ENCODE assay signal across 15 mouse cellular contexts in genomic region chr1:32433118-32433517, GRCm38 (mm10).
DNase-seq lines count a peak whose midpoint lies in the region; ATAC-seq and TF ChIP-seq lines count a peak whose summit lies in the region.
"Had no signal": no experiment of that assay in that cellular context is flagged by ENCODE, and none has a peak within 500 bp of the region (broad histone marks: within the 10 kb centered on the region; RNA-seq: fewer than 3 reads in every experiment).

No protein-coding gene starts in this region.

- no peaks in the 10 kb centered on the region for H3K4me1 ChIP-seq in forebrain, embryonic 14.5 days (ENCODE audit: control insufficient read depth, insufficient read depth, low read length)
- H3K4me1 ChIP-seq in forebrain, embryonic 13.5 days: no peaks in the 10 kb centered on the region
- H3K4me1 ChIP-seq in forebrain, postnatal 0 days (ENCODE audit: insufficient read depth): no peaks in the 10 kb centered on the region
- H3K4me1 ChIP-seq in forebrain, embryonic 15.5 days: peaks cover 3% of the 10 kb centered on the region; the same call in 1 of the 2 replicates
- H3K4me1 ChIP-seq: embryonic facial prominence, embryonic 13.5 days had no signal

- TF ChIP-seq POLR2A in brain, embryonic 14.5 days (IDR thresholded peaks at IDR 0.05; ENCODE audit: borderline replicate concordance, extremely low read depth, insufficient read depth, insufficient read length, poor library complexity, severe bottlenecking): no peak

- no peak overlapping the region for H3K4me3 ChIP-seq in forebrain, embryonic 14.5 days (ENCODE audit: low read depth, low read length)
- H3K4me3 ChIP-seq in forebrain, embryonic 13.5 days: no peak overlapping the region
- no peak overlapping the region for H3K4me3 ChIP-seq in forebrain, postnatal 0 days (ENCODE audit: low read depth, low read length)
- no peak overlapping the region for H3K4me3 ChIP-seq in forebrain, embryonic 15.5 days
- H3K4me3 ChIP-seq: embryonic facial prominence, embryonic 13.5 days had no signal

- no peak overlapping the region for H3K9ac ChIP-seq in forebrain, embryonic 14.5 days (ENCODE audit: low read length)
- H3K9ac ChIP-seq in forebrain, embryonic 13.5 days: no peak overlapping the region
- no peak overlapping the region for H3K9ac ChIP-seq in forebrain, postnatal 0 days
- H3K9ac ChIP-seq in forebrain, embryonic 15.5 days (replicated peaks): no peak overlapping the region
- H3K9ac ChIP-seq: embryonic facial prominence, embryonic 13.5 days had no signal

- WGBS in forebrain, embryonic 14.5 days: 75% methylated on average over 2 of the region's 2 CpGs
- WGBS in forebrain, embryonic 13.5 days: 89% methylated on average over 2 of the region's 2 CpGs
- 58% methylated on average over 2 of the region's 2 CpGs for WGBS in forebrain, postnatal 0 days
- 74% methylated on average over 2 of the region's 2 CpGs for WGBS in forebrain, embryonic 15.5 days

- no peak for ATAC-seq in forebrain, embryonic 14.5 days
- ATAC-seq in forebrain, embryonic 13.5 days: no peak
- ATAC-seq in forebrain, postnatal 0 days: peak; percentile 68
- ATAC-seq in forebrain, embryonic 15.5 days (replicated peaks): no peak

- peak; percentile 56 for DNase-seq in forebrain, embryonic 14.5 days (ENCODE audit: low spot score)
- peak; percentile 29 for DNase-seq in forebrain, postnatal 0 days
- peak; percentile 51 for DNase-seq in brain, embryonic 14.5 days (ENCODE audit: low read depth)
- no peak for DNase-seq in natural killer cell, adult 2 months (ENCODE audit: low spot score in 2 of 2)
- DNase-seq: adrenal gland, adult 2 months; adrenal gland, postnatal 10 days; adrenal gland, postnatal 25 days; cerebellum, adult 11-12 months; cerebellum, adult 2 months; cerebellum, adult 9-10 months; cerebellum, postnatal 10 days; cerebellum, postnatal 25 days had no signal

- no peaks in the 10 kb centered on the region for H3K36me3 ChIP-seq in forebrain, embryonic 14.5 days (ENCODE audit: control insufficient read depth, insufficient read depth, low read length)
- no peaks in the 10 kb centered on the region for H3K36me3 ChIP-seq in forebrain, embryonic 13.5 days (ENCODE audit: poor library complexity, severe bottlenecking)
- no peaks in the 10 kb centered on the region for H3K36me3 ChIP-seq in forebrain, postnatal 0 days (ENCODE audit: insufficient read depth)
- no peaks in the 10 kb centered on the region for H3K36me3 ChIP-seq in forebrain, embryonic 15.5 days
- H3K36me3 ChIP-seq: embryonic facial prominence, embryonic 13.5 days had no signal

- no peaks in the 10 kb centered on the region for H3K27me3 ChIP-seq in forebrain, embryonic 14.5 days (replicated peaks; ENCODE audit: control insufficient read depth, insufficient read depth, low read length)
- no peaks in the 10 kb centered on the region for H3K27me3 ChIP-seq in forebrain, embryonic 13.5 days
- H3K27me3 ChIP-seq in forebrain, postnatal 0 days (ENCODE audit: insufficient read depth, low read length): no peaks in the 10 kb centered on the region
- H3K27me3 ChIP-seq in forebrain, embryonic 15.5 days: no peaks in the 10 kb centered on the region
- H3K27me3 ChIP-seq: embryonic facial prominence, embryonic 13.5 days had no signal

- H3K4me2 ChIP-seq in forebrain, embryonic 14.5 days (ENCODE audit: low read length): no peak overlapping the region
- H3K4me2 ChIP-seq in forebrain, embryonic 13.5 days: no peak overlapping the region
- no peak overlapping the region for H3K4me2 ChIP-seq in forebrain, postnatal 0 days (ENCODE audit: low read depth)
- H3K4me2 ChIP-seq in forebrain, embryonic 15.5 days (replicated peaks): no peak overlapping the region
- H3K4me2 ChIP-seq: embryonic facial prominence, embryonic 13.5 days had no signal

- no peak for TF ChIP-seq CTCF in forebrain, postnatal 0 days (IDR thresholded peaks at IDR 0.05; ENCODE audit: low read depth)
- no peak for TF ChIP-seq CTCF in brain, embryonic 14.5 days (IDR thresholded peaks at IDR 0.05; ENCODE audit: borderline replicate concordance, extremely low read depth, insufficient read depth, insufficient read length)

- no peaks in the 10 kb centered on the region for H3K9me3 ChIP-seq in forebrain, embryonic 14.5 days (replicated peaks; ENCODE audit: control insufficient read depth, low read length)
- H3K9me3 ChIP-seq in forebrain, embryonic 13.5 days (replicated peaks): no peaks in the 10 kb centered on the region
- no peaks in the 10 kb centered on the region for H3K9me3 ChIP-seq in forebrain, postnatal 0 days (ENCODE audit: low read length)
- H3K9me3 ChIP-seq in forebrain, embryonic 15.5 days: no peaks in the 10 kb centered on the region
- H3K9me3 ChIP-seq: embryonic facial prominence, embryonic 13.5 days had no signal

- H3K27ac ChIP-seq in forebrain, embryonic 14.5 days (ENCODE audit: low read depth, low read length): no peak overlapping the region
- H3K27ac ChIP-seq in forebrain, embryonic 13.5 days: no peak overlapping the region
- no peak overlapping the region for H3K27ac ChIP-seq in forebrain, postnatal 0 days (ENCODE audit: low read depth, low read length)
- no peak overlapping the region for H3K27ac ChIP-seq in forebrain, embryonic 15.5 days (replicated peaks)
- H3K27ac ChIP-seq: embryonic facial prominence, embryonic 13.5 days had no signal

Comparison
In these comparisons a context has a peak if more than half of its experiments do, and no peak if none do; other contexts are left out.
1. DNase-seq: peak in forebrain, embryonic 14.5 days (single experiment), forebrain, postnatal 0 days (single experiment) and brain, embryonic 14.5 days (single experiment); none in natural killer cell, adult 2 months (0 of 2).